Mouse (Mus musculus): ENCODE measurements around the gene Tprgl.

- no peak for TF ChIP-seq MYOG (IDR thresholded peaks at IDR 0.05; ENCODE audit: control insufficient read depth, extremely low read depth, insufficient read length)
- no peak for TF ChIP-seq CTCF (IDR thresholded peaks at IDR 0.05; ENCODE audit: control insufficient read depth, insufficient read depth, insufficient read length)
- TF ChIP-seq MYOD1 (IDR thresholded peaks at IDR 0.05; ENCODE audit: control insufficient read depth, insufficient read length, low read depth): no peak
- no peak for TF ChIP-seq USF1 (IDR thresholded peaks at IDR 0.05; ENCODE audit: low read depth)
Observed at GRCm38 (mm10) chr4:154127273-154127672, 33.2 kb downstream of the Tprgl start.

Measured in C2C12 (cell line).